Mouse (Mus musculus) heart, adult 2 months (tissue): Measurements from ENCODE around the gene Cd244a.

Experiments
- CTCF ChIP-seq: fragments of 200-600 bp; IDR thresholded peaks from 2 replicates; pipeline ENCODE4 v1.8.1; 2022; ENCODE audit warnings: antibody characterized with exemption, mild to moderate bottlenecking, moderate library complexity
- POLR2A ChIP-seq: fragments of 200-500 bp; IDR thresholded peaks from 2 replicates; pipeline ENCODE4 v1.6.1; 2011; ENCODE audit warnings: mild to moderate bottlenecking, low read depth, low read length, control low read depth; ENCODE audit not compliant: insufficient read depth

GRCm38 (mm10) chr1:171565888-171566287 is 6.9 kb downstream of the Cd244a start:
- TF ChIP-seq CTCF (no peak), POLR2A (no peak)
